Mouse (Mus musculus): ENCODE data around the gene Elmo1. TPM values are rescaled to one million over a fixed set of nuclear protein-coding genes. Genes with fewer than 3 reads are reported as not detected.

Elmo1 gene
- polyA plus RNA-seq, 1 experiment: 0.40 TPM

DNA sequence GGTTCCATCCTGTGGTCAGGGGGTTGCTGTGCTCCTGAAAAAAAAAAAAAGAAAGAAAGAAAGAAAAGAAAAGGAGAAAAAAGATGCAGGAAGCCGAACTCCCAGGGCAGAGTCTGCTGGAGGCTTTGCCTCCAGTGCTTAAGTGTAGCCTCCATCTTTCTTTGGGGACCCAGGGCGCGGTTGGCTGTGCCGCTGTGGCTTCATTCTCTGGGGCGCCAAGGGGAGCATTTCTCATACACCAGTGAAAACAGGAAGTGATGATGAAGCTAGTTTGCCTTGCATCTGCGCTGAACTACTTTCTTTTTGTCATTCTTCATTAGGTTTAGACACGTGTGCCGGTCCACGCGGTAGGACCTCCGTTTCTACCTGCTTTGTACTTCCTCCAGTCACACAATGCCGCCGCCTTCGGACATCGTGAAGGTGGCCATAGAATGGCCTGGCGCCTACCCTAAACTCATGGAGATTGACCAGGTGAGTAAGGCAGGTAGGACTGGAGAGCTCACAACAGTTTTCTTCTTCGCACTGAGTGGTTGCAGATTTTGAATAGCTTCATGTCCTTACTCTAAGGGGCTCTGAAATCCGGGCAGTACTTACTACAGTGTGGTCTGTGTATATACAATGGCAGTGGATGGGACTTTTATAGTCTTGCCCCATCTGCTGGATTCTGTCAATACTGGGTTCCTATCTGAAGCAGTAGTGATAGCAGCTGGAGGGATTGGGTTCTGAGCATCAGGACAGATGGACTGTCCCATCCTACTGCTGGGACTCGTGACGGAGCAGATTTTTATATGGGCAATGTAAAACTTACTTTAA lies 94.8 kb downstream of the Elmo1 start:
- no peak overlapping the region for H3ac ChIP-seq (ENCODE audit: control insufficient read depth, insufficient read length)
- no peak overlapping the region for H3K4me2 ChIP-seq (ENCODE audit: low read depth)
- TF ChIP-seq CEBPB (IDR thresholded peaks at IDR 0.05; ENCODE audit: insufficient read depth, poor library complexity, severe bottlenecking): no peak
- no peak for TF ChIP-seq MAX (IDR thresholded peaks at IDR 0.05; ENCODE audit: low read depth)
- no peak for TF ChIP-seq USF1 (IDR thresholded peaks at IDR 0.05; ENCODE audit: low read depth)
- TF ChIP-seq MYOD1 (IDR thresholded peaks at IDR 0.05; ENCODE audit: control insufficient read depth in 1 of 3, insufficient read length in 2 of 3, low read depth in 2 of 3): no peak
- no peak for TF ChIP-seq MYOG (IDR thresholded peaks at IDR 0.05; ENCODE audit: control insufficient read depth in 1 of 3, insufficient read depth in 1 of 3, insufficient read length in 2 of 3, low read depth in 2 of 3)
- no peak for TF ChIP-seq POLR2AphosphoS2 (IDR thresholded peaks at IDR 0.05; ENCODE audit: insufficient read length, low read depth)
- no peak for TF ChIP-seq TCF3 (IDR thresholded peaks at IDR 0.05; ENCODE audit: insufficient read length, low read depth)
- no peak for TF ChIP-seq REST (IDR thresholded peaks at IDR 0.05; ENCODE audit: insufficient read depth, insufficient read length)
- TF ChIP-seq POLR2A (IDR thresholded peaks at IDR 0.05; ENCODE audit: insufficient read length, low read depth): no peak
- TF ChIP-seq SRF (IDR thresholded peaks at IDR 0.05; ENCODE audit: control insufficient read depth, insufficient read length, low read depth): no peak
- H3K36me3 ChIP-seq (ENCODE audit: control insufficient read depth, insufficient read depth): no peaks in the 10 kb centered on the region
- no peaks in the 10 kb centered on the region for H3K79me2 ChIP-seq (ENCODE audit: control insufficient read depth, insufficient read depth)
- H3K4me3 ChIP-seq: no peak overlapping the region
- no peaks in the 10 kb centered on the region for H3K27me3 ChIP-seq (ENCODE audit: control insufficient read depth, insufficient read depth, insufficient read length)

DNA sequence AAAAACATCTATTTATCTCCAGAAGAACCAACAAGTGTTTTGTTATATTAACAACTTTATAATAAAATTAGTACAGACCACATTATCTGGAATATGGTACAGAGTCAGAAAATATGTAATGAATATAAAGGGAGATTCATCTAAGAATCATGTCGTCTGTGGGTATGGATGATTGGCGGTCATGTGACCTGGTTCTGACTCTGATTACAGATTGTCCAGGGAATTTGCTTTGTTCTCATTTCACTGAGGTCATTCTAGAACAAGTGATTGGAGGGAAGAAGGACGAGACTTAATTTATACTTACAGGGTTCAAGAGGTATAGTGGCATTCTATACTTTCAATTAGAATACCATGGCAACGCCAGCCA lies 95.4 kb downstream of the Elmo1 start:
- Histone ChIP-seq H3ac (ENCODE audit: control insufficient read depth, insufficient read length) (no peak overlapping the region), H3K79me2 (ENCODE audit: control insufficient read depth, insufficient read depth) (no peaks in the 10 kb centered on the region), H3K4me2 (ENCODE audit: low read depth) (no peak overlapping the region), H3K27me3 (ENCODE audit: control insufficient read depth, insufficient read depth, insufficient read length) (no peaks in the 10 kb centered on the region), H3K36me3 (ENCODE audit: control insufficient read depth, insufficient read depth) (no peaks in the 10 kb centered on the region), H3K4me3 (no peak overlapping the region)
- TF ChIP-seq CEBPB (IDR thresholded peaks at IDR 0.05; ENCODE audit: insufficient read depth, poor library complexity, severe bottlenecking) (no peak), REST (IDR thresholded peaks at IDR 0.05; ENCODE audit: insufficient read depth, insufficient read length) (no peak), USF1 (IDR thresholded peaks at IDR 0.05; ENCODE audit: low read depth) (no peak), MYOG (IDR thresholded peaks at IDR 0.05; ENCODE audit: control insufficient read depth in 1 of 3, insufficient read depth in 1 of 3, insufficient read length in 2 of 3, low read depth in 2 of 3) (no peak), TCF12 (IDR thresholded peaks at IDR 0.05; ENCODE audit: insufficient read depth, poor library complexity, severe bottlenecking) (no peak), POLR2A (IDR thresholded peaks at IDR 0.05; ENCODE audit: insufficient read length, low read depth) (no peak), E2F4 (IDR thresholded peaks at IDR 0.05; ENCODE audit: insufficient read depth) (no peak), TCF3 (IDR thresholded peaks at IDR 0.05; ENCODE audit: insufficient read length, low read depth) (no peak), MAX (IDR thresholded peaks at IDR 0.05; ENCODE audit: low read depth) (no peak), SRF (IDR thresholded peaks at IDR 0.05; ENCODE audit: control insufficient read depth, insufficient read length, low read depth) (no peak), MYOD1 (IDR thresholded peaks at IDR 0.05; ENCODE audit: control insufficient read depth in 1 of 3, insufficient read length in 2 of 3, low read depth in 2 of 3) (no peak), POLR2AphosphoS2 (IDR thresholded peaks at IDR 0.05; ENCODE audit: insufficient read length, low read depth) (no peak)

DNA sequence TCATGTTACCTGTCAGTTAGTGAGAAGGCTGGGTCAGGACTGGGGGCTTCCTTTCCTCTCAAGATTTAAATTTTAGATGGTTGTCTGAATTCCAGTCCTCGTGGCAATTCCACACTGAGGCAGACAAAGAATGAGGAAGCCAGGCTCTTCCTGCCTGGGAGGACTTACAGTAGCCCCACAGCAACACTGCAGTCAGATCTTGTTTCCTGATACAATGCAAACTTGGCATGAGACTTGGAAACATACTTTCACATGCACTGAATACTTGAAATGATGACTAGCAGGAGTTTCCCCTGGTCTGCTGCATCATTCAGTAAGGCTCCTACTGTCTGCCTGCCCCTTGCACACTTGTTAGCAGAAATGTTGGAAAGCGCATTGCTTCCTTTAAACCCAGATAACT lies 97.3 kb downstream of the Elmo1 start:
- H3K4me2 ChIP-seq (ENCODE audit: low read depth): no peak overlapping the region
- H3K79me2 ChIP-seq (ENCODE audit: control insufficient read depth, insufficient read depth): no peaks in the 10 kb centered on the region
- no peaks in the 10 kb centered on the region for H3K36me3 ChIP-seq (ENCODE audit: control insufficient read depth, insufficient read depth)
- H3ac ChIP-seq (ENCODE audit: control insufficient read depth, insufficient read length): no peak overlapping the region
- TF ChIP-seq E2F4 (IDR thresholded peaks at IDR 0.05; ENCODE audit: insufficient read depth) (no peak), CEBPB (IDR thresholded peaks at IDR 0.05; ENCODE audit: insufficient read depth, poor library complexity, severe bottlenecking) (no peak), POLR2AphosphoS2 (IDR thresholded peaks at IDR 0.05; ENCODE audit: insufficient read length, low read depth) (no peak), MAX (IDR thresholded peaks at IDR 0.05; ENCODE audit: low read depth) (no peak), TCF12 (IDR thresholded peaks at IDR 0.05; ENCODE audit: insufficient read depth, poor library complexity, severe bottlenecking) (no peak), SRF (IDR thresholded peaks at IDR 0.05; ENCODE audit: control insufficient read depth, insufficient read length, low read depth) (no peak), TCF3 (IDR thresholded peaks at IDR 0.05; ENCODE audit: insufficient read length, low read depth) (no peak), POLR2A (IDR thresholded peaks at IDR 0.05; ENCODE audit: insufficient read length, low read depth) (no peak), MYOG (IDR thresholded peaks at IDR 0.05; ENCODE audit: control insufficient read depth in 1 of 3, insufficient read depth in 1 of 3, insufficient read length in 2 of 3, low read depth in 2 of 3) (no peak), USF1 (IDR thresholded peaks at IDR 0.05; ENCODE audit: low read depth) (no peak), MYOD1 (IDR thresholded peaks at IDR 0.05; ENCODE audit: control insufficient read depth in 1 of 3, insufficient read length in 2 of 3, low read depth in 2 of 3) (no peak), REST (IDR thresholded peaks at IDR 0.05; ENCODE audit: insufficient read depth, insufficient read length) (no peak)
- no peak overlapping the region for H3K4me3 ChIP-seq
- no peaks in the 10 kb centered on the region for H3K27me3 ChIP-seq (ENCODE audit: control insufficient read depth, insufficient read depth, insufficient read length)

DNA sequence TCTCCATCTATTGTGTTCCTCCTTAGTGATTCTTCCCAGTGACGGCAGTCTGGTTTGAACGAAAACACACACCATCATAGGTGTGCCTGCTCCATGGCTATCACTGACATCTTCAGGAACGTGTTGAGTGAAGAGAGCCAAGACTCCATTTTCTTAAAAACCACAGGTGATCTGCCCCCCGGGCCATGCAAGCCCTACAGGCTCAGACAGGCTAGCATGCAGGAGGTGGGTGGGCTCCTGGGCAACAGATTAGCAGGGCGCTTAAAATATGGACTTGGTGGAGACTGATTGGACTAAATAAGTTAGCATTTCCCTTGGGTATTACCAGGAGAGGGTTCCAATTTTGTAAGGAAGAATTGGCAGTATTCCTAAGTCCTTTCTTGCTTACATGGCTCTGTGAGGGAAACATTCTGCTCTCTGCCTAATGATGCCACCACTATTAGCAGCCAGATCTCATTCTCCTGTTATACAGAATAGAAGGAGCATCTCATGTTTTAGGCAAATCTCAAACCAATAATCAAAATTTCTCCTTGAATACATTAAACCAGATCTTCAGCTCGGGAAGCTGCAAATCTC lies 101.7 kb downstream of the Elmo1 start:
- Histone ChIP-seq H3K36me3 (ENCODE audit: control insufficient read depth, insufficient read depth) (no peaks in the 10 kb centered on the region), H3K4me3 (no peak overlapping the region), H3K4me2 (ENCODE audit: low read depth) (no peak overlapping the region), H3ac (ENCODE audit: control insufficient read depth, insufficient read length) (no peak overlapping the region), H3K27me3 (ENCODE audit: control insufficient read depth, insufficient read depth, insufficient read length) (no peaks in the 10 kb centered on the region), H3K79me2 (ENCODE audit: control insufficient read depth, insufficient read depth) (no peaks in the 10 kb centered on the region)
- TF ChIP-seq E2F4 (IDR thresholded peaks at IDR 0.05; ENCODE audit: insufficient read depth) (no peak), MYOG (IDR thresholded peaks at IDR 0.05; ENCODE audit: control insufficient read depth in 1 of 3, insufficient read depth in 1 of 3, insufficient read length in 2 of 3, low read depth in 2 of 3) (no peak), POLR2AphosphoS2 (IDR thresholded peaks at IDR 0.05; ENCODE audit: insufficient read length, low read depth) (no peak), SRF (IDR thresholded peaks at IDR 0.05; ENCODE audit: control insufficient read depth, insufficient read length, low read depth) (no peak), REST (IDR thresholded peaks at IDR 0.05; ENCODE audit: insufficient read depth, insufficient read length) (no peak), POLR2A (IDR thresholded peaks at IDR 0.05; ENCODE audit: insufficient read length, low read depth) (no peak), MYOD1 (IDR thresholded peaks at IDR 0.05; ENCODE audit: control insufficient read depth in 1 of 3, insufficient read length in 2 of 3, low read depth in 2 of 3) (no peak), TCF12 (IDR thresholded peaks at IDR 0.05; ENCODE audit: insufficient read depth, poor library complexity, severe bottlenecking) (no peak), USF1 (IDR thresholded peaks at IDR 0.05; ENCODE audit: low read depth) (no peak), CEBPB (IDR thresholded peaks at IDR 0.05; ENCODE audit: insufficient read depth, poor library complexity, severe bottlenecking) (no peak), TCF3 (IDR thresholded peaks at IDR 0.05; ENCODE audit: insufficient read length, low read depth) (no peak), MAX (IDR thresholded peaks at IDR 0.05; ENCODE audit: low read depth) (no peak)
